ENCODE assay signal across 16 mouse cellular contexts in genomic region chr2:101923181-101923580, GRCm38 (mm10). TPM values are rescaled to one million over a fixed set of nuclear protein-coding genes. Genes with fewer than 3 reads are reported as not detected.
DNase-seq lines count a peak whose midpoint lies in the region; ATAC-seq lines count a peak whose summit lies in the region.
"Had no signal": no experiment of that assay in that cellular context is flagged by ENCODE, and none has a peak within 500 bp of the region (broad histone marks: within the 10 kb centered on the region; RNA-seq: fewer than 3 reads in every experiment).

No protein-coding gene starts in this region.

- no peaks in the 10 kb centered on the region for H3K36me3 ChIP-seq in intestine, embryonic 14.5 days (ENCODE audit: control insufficient read depth, insufficient read depth, low read length)
- H3K36me3 ChIP-seq in liver, embryonic 13.5 days: no peaks in the 10 kb centered on the region
- H3K36me3 ChIP-seq in midbrain, embryonic 15.5 days (replicated peaks): no peaks in the 10 kb centered on the region
- H3K36me3 ChIP-seq: forebrain, embryonic 10.5 days; limb, embryonic 15.5 days; midbrain, embryonic 13.5 days; neural tube, embryonic 12.5 days had no signal

- no peak overlapping the region for H3K27ac ChIP-seq in intestine, embryonic 14.5 days (ENCODE audit: low read depth)
- no peak overlapping the region for H3K27ac ChIP-seq in liver, embryonic 13.5 days
- no peak overlapping the region for H3K27ac ChIP-seq in midbrain, embryonic 15.5 days
- H3K27ac ChIP-seq: forebrain, embryonic 10.5 days; heart, adult 2 months; left cerebral cortex, adult 2 months; limb, embryonic 15.5 days; midbrain, embryonic 13.5 days; neural tube, embryonic 12.5 days had no signal

- no peak overlapping the region for H3K4me3 ChIP-seq in intestine, embryonic 14.5 days (ENCODE audit: low read depth, low read length)
- H3K4me3 ChIP-seq in liver, embryonic 13.5 days (replicated peaks): no peak overlapping the region
- no peak overlapping the region for H3K4me3 ChIP-seq in midbrain, embryonic 15.5 days
- H3K4me3 ChIP-seq: forebrain, embryonic 10.5 days; heart, adult 2 months; left cerebral cortex, adult 2 months; limb, embryonic 15.5 days; midbrain, embryonic 13.5 days; neural tube, embryonic 12.5 days had no signal

- no peak overlapping the region for H3K9ac ChIP-seq in intestine, embryonic 14.5 days (ENCODE audit: low read length)
- H3K9ac ChIP-seq in liver, embryonic 13.5 days: no peak overlapping the region
- H3K9ac ChIP-seq in midbrain, embryonic 15.5 days: no peak overlapping the region
- H3K9ac ChIP-seq: limb, embryonic 15.5 days; midbrain, embryonic 13.5 days; neural tube, embryonic 12.5 days had no signal

- WGBS in intestine, embryonic 14.5 days: 66% methylated on average over 4 of the region's 4 CpGs
- WGBS in liver, embryonic 13.5 days (ENCODE audit: insufficient replicate concordance): 63% methylated on average over 4 of the region's 4 CpGs
- whole genome bisulfite sequencing in midbrain, embryonic 15.5 days: 76% methylated on average over 4 of the region's 4 CpGs

- no peaks in the 10 kb centered on the region for H3K9me3 ChIP-seq in intestine, embryonic 14.5 days (ENCODE audit: control insufficient read depth, low read length)
- no peaks in the 10 kb centered on the region for H3K9me3 ChIP-seq in liver, embryonic 13.5 days (replicated peaks)
- no peaks in the 10 kb centered on the region for H3K9me3 ChIP-seq in midbrain, embryonic 15.5 days
- H3K9me3 ChIP-seq: forebrain, embryonic 10.5 days; limb, embryonic 15.5 days; midbrain, embryonic 13.5 days; neural tube, embryonic 12.5 days had no signal

- H3K27me3 ChIP-seq in intestine, embryonic 14.5 days (replicated peaks; ENCODE audit: control insufficient read depth, insufficient read depth, low read length): no peaks in the 10 kb centered on the region
- no peaks in the 10 kb centered on the region for H3K27me3 ChIP-seq in liver, embryonic 13.5 days
- no peaks in the 10 kb centered on the region for H3K27me3 ChIP-seq in midbrain, embryonic 15.5 days (replicated peaks)
- H3K27me3 ChIP-seq: limb, embryonic 15.5 days; midbrain, embryonic 13.5 days; neural tube, embryonic 12.5 days had no signal

- no peak for DNase-seq in intestine, embryonic 14.5 days (ENCODE audit: low spot score)
- DNase-seq in kidney, adult 9 months: peak; percentile 92
- no peak for DNase-seq in liver, embryonic 13.5 days
- peak; percentile 55 for DNase-seq in lung, postnatal 25 days (ENCODE audit: low spot score)
- DNase-seq in right cerebral cortex, adult 18-20 months: no peak
- DNase-seq in thymus, postnatal 4 days: no peak
- DNase-seq: cerebellum, postnatal 10 days; heart, adult 2 months; spleen, adult 18-20 months; thymus, adult 18-20 months had no signal

- peak; percentile 69; the same call in 1 of the 2 replicates for ATAC-seq in intestine, embryonic 14.5 days (replicated peaks; ENCODE audit: low FRiP score, low TSS enrichment, low read depth)
- peak; percentile 50 for ATAC-seq in liver, embryonic 13.5 days (ENCODE audit: low read depth)
- no peak for ATAC-seq in midbrain, embryonic 15.5 days (replicated peaks)
- ATAC-seq: midbrain, embryonic 13.5 days had no signal

- H3K4me2 ChIP-seq in intestine, embryonic 14.5 days (ENCODE audit: low read length): no peak overlapping the region
- no peak overlapping the region for H3K4me2 ChIP-seq in liver, embryonic 13.5 days
- no peak overlapping the region for H3K4me2 ChIP-seq in midbrain, embryonic 15.5 days
- H3K4me2 ChIP-seq: limb, embryonic 15.5 days; midbrain, embryonic 13.5 days; neural tube, embryonic 12.5 days had no signal

- 0 out of 2 replicates have a peak, but pooled peaks cover 6% of the 10 kb centered on the region for H3K4me1 ChIP-seq in intestine, embryonic 14.5 days (replicated peaks; ENCODE audit: control insufficient read depth, insufficient read depth, low read length)
- H3K4me1 ChIP-seq in liver, embryonic 13.5 days (replicated peaks): peaks cover 2% of the 10 kb centered on the region; the same call in 1 of the 2 replicates
- H3K4me1 ChIP-seq in midbrain, embryonic 15.5 days: peaks cover 17% of the 10 kb centered on the region
- H3K4me1 ChIP-seq: limb, embryonic 15.5 days had no signal

RNA-seq across cellular contexts. Expression of gene Commd9, which starts 37.1 kb away (rescaled TPM):
- polyA plus RNA-seq in intestine, embryonic 14.5 days (2014; fragmentation: Nextera tagmentation; extraction: Ambion mirVana): 58.0 and 63.4 TPM in 2 replicates
- polyA plus RNA-seq in liver, embryonic 13.5 days (2015; fragmentation: Nextera tagmentation; extraction: Ambion mirVana): 26.8 and 27.5 TPM in 2 replicates
- 107 and 114 TPM in 2 replicates for polyA plus RNA-seq in midbrain, embryonic 15.5 days (2015; fragmentation: Nextera tagmentation; extraction: Ambion mirVana)

RNA-seq across cellular contexts. Expression of gene Prr5l, which starts 40.4 kb away (rescaled TPM):
- polyA plus RNA-seq in intestine, embryonic 14.5 days (2014; fragmentation: Nextera tagmentation; extraction: Ambion mirVana): 11.3 and 13.0 TPM in 2 replicates
- polyA plus RNA-seq in liver, embryonic 13.5 days (2015; fragmentation: Nextera tagmentation; extraction: Ambion mirVana): 4.1 and 4.3 TPM in 2 replicates
- 4.8 and 5.8 TPM in 2 replicates for polyA plus RNA-seq in midbrain, embryonic 15.5 days (2015; fragmentation: Nextera tagmentation; extraction: Ambion mirVana)

Comparison
In these comparisons a context has a peak if more than half of its experiments do, and no peak if none do; other contexts are left out.
1. DNase-seq: peak in kidney, adult 9 months (single experiment) and lung, postnatal 25 days (single experiment); none in intestine, embryonic 14.5 days (single experiment), liver, embryonic 13.5 days (single experiment), right cerebral cortex, adult 18-20 months (single experiment) and thymus, postnatal 4 days (single experiment).